Mouse (Mus musculus) neural tube, embryonic 11.5 days (tissue): Measurements from ENCODE around the gene Sorl1. TPM values are rescaled to one million over a fixed set of nuclear protein-coding genes. Genes with fewer than 3 reads are reported as not detected.

ENCODE experiments used
- ATAC-seq: fragments of 200-750 bp; cut with Nextera tagmentation; 2 replicates; pipeline ENCODE4 v1.8.0; 2017; ENCODE audit warnings: moderate number of reproducible peaks, mild to moderate bottlenecking, moderate TSS enrichment, moderate library complexity; ENCODE audit not compliant: insufficient read depth, low FRiP score, low TSS enrichment
- DNase-seq: peaks from one replicate; pipeline ENCODE4 v3.0.0-alpha.2; 2015; ENCODE audit warnings: low spot score
- H3K27ac ChIP-seq: fragments of 300-500 bp; sonication (generic); 2 replicates; pipeline ENCODE4 v1.5.1; 2014; ENCODE audit warnings: low read depth, mild to moderate bottlenecking, low read length
- H3K27me3 ChIP-seq: fragments of 300-500 bp; sonication (generic); 2 replicates; pipeline ENCODE4 v1.6.1; 2014; ENCODE audit warnings: mild to moderate bottlenecking, low read length, mixed read lengths; ENCODE audit not compliant: control insufficient read depth, insufficient read depth
- H3K36me3 ChIP-seq: fragments of 300-500 bp; sonication (generic); 2 replicates; pipeline ENCODE4 v1.6.1; 2014; ENCODE audit warnings: mild to moderate bottlenecking, low read length, moderate library complexity, mixed read lengths; ENCODE audit not compliant: control insufficient read depth, insufficient read depth
- H3K4me1 ChIP-seq: fragments of 300-500 bp; sonication (generic); 2 replicates; pipeline ENCODE4 v1.6.1; 2014; ENCODE audit warnings: low read length, mixed read lengths; ENCODE audit not compliant: control insufficient read depth, insufficient read depth
- H3K4me2 ChIP-seq: fragments of 300-500 bp; sonication (generic); 2 replicates; pipeline ENCODE4 v1.6.1; 2014; ENCODE audit warnings: low read depth, mild to moderate bottlenecking, moderate library complexity
- H3K4me3 ChIP-seq: fragments of 300-500 bp; sonication (generic); 2 replicates; pipeline ENCODE4 v1.5.1; 2014; ENCODE audit warnings: low read depth, low read length
- H3K9ac ChIP-seq: fragments of 300-500 bp; sonication (generic); 2 replicates; pipeline ENCODE4 v1.6.1; 2014; ENCODE audit warnings: mild to moderate bottlenecking, low read length
- H3K9me3 ChIP-seq: fragments of 300-500 bp; sonication (generic); 2 replicates; pipeline ENCODE4 v1.6.1; 2016; ENCODE audit warnings: low read length; ENCODE audit not compliant: control insufficient read depth
- WGBS: fragments of 180-500 bp; shearing (Covaris S2); extraction: QIAGEN DNeasy Blood & Tissue Kit; methylation state at CpG from one replicate; pipeline ENCODE4 v1.1.7; 2014; 5-methylcytosine and 5-hydroxymethylcytosine counted together
- polyA plus RNA-seq: library from polyadenylated mRNA; unstranded; fragments of >200 nt; fragmentation: Nextera tagmentation; extraction: Ambion mirVana; gene quantifications from 2 replicates; pipeline ENCODE4 v1.2.1, GENCODE M21; 2014

The Sorl1 gene
- polyA plus RNA-seq = 10.2 and 11.6 TPM in 2 replicates

GRCm38 (mm10) chr9:42123713-42124576 lies at the start of gene Sorl1:
TSS of gene Sorl1 (minus strand) at chr9:42124297.
- Histone ChIP-seq H3K27me3 (no peaks in the 10 kb centered on the region), H3K4me2 (peak within 1 kb of the TSS; percentile 85), H3K36me3 (no peaks in the 10 kb centered on the region), H3K4me1 (no peaks in the 10 kb centered on the region), H3K4me3 (peak within 1 kb of the TSS; percentile 69), H3K27ac (peak within 1 kb of the TSS; percentile 55; the same call in 1 of the 2 replicates), H3K9ac (peak within 1 kb of the TSS; percentile 71), H3K9me3 (no peaks in the 10 kb centered on the region)
- DNase-seq = peak; percentile 81
- WGBS = under 1% methylated on average over 82 of the region's 94 CpGs
- peak; percentile 67 for ATAC-seq

GRCm38 (mm10) chr9:42173781-42174180 lies 49.7 kb upstream of the Sorl1 start:
- H3K4me1 ChIP-seq = no peaks in the 10 kb centered on the region
- no peaks in the 10 kb centered on the region for H3K9me3 ChIP-seq
- H3K9ac ChIP-seq = no peak overlapping the region
- no peaks in the 10 kb centered on the region for H3K36me3 ChIP-seq
- no peaks in the 10 kb centered on the region for H3K27me3 ChIP-seq
- WGBS = 74% methylated on average over 3 of the region's 3 CpGs
- no peak overlapping the region for H3K4me2 ChIP-seq
- no peak overlapping the region for H3K27ac ChIP-seq
- DNase-seq (no peak), ATAC-seq (no peak)
- no peak overlapping the region for H3K4me3 ChIP-seq

- WGBS = 90% methylated on average over 8 of the region's 8 CpGs
- H3K4me2 ChIP-seq = no peak overlapping the region
- H3K9ac ChIP-seq = no peak overlapping the region
- ATAC-seq = no peak
- no peak overlapping the region for H3K4me3 ChIP-seq
- no peaks in the 10 kb centered on the region for H3K36me3 ChIP-seq
- H3K9me3 ChIP-seq = no peaks in the 10 kb centered on the region
- no peaks in the 10 kb centered on the region for H3K27me3 ChIP-seq
- DNase-seq = no peak
- no peak overlapping the region for H3K27ac ChIP-seq
- H3K4me1 ChIP-seq = no peaks in the 10 kb centered on the region
Measured at GRCm38 (mm10) chr9:42169491-42169890, 45.4 kb upstream of the Sorl1 start.

- H3K9ac ChIP-seq = no peak overlapping the region
- H3K4me3 ChIP-seq = no peak overlapping the region
- no peak for DNase-seq
- 93% methylated on average over 7 of the region's 7 CpGs for WGBS
- no peak overlapping the region for H3K27ac ChIP-seq
- H3K4me2 ChIP-seq = no peak overlapping the region
- H3K27me3 ChIP-seq = no peaks in the 10 kb centered on the region
- no peaks in the 10 kb centered on the region for H3K36me3 ChIP-seq
- ATAC-seq = no peak
- no peaks in the 10 kb centered on the region for H3K9me3 ChIP-seq
- no peaks in the 10 kb centered on the region for H3K4me1 ChIP-seq
Measured at GRCm38 (mm10) chr9:42169025-42169424, 44.9 kb upstream of the Sorl1 start.

- no peak overlapping the region for H3K4me3 ChIP-seq
- ATAC-seq = no peak
- no peaks in the 10 kb centered on the region for H3K36me3 ChIP-seq
- no peaks in the 10 kb centered on the region for H3K27me3 ChIP-seq
- WGBS = 78% methylated on average over 2 of the region's 2 CpGs
- H3K4me2 ChIP-seq = no peak overlapping the region
- no peaks in the 10 kb centered on the region for H3K9me3 ChIP-seq
- H3K27ac ChIP-seq = no peak overlapping the region
- no peak for DNase-seq
- H3K4me1 ChIP-seq = no peaks in the 10 kb centered on the region
- H3K9ac ChIP-seq = no peak overlapping the region
Measured at GRCm38 (mm10) chr9:42164930-42165329, 40.8 kb upstream of the Sorl1 start.

GRCm38 (mm10) chr9:42163011-42163410 lies 38.9 kb upstream of the Sorl1 start:
- no peak for ATAC-seq
- no peak overlapping the region for H3K4me3 ChIP-seq
- no peaks in the 10 kb centered on the region for H3K9me3 ChIP-seq
- H3K27ac ChIP-seq = no peak overlapping the region
- H3K9ac ChIP-seq = no peak overlapping the region
- 89% methylated on average over 4 of the region's 4 CpGs for WGBS
- H3K4me2 ChIP-seq = no peak overlapping the region
- H3K27me3 ChIP-seq = no peaks in the 10 kb centered on the region
- DNase-seq = no peak
- no peaks in the 10 kb centered on the region for H3K36me3 ChIP-seq
- no peaks in the 10 kb centered on the region for H3K4me1 ChIP-seq

- WGBS = 69% methylated on average over 5 of the region's 5 CpGs
- Histone ChIP-seq H3K9me3 (no peaks in the 10 kb centered on the region), H3K36me3 (no peaks in the 10 kb centered on the region), H3K4me1 (no peaks in the 10 kb centered on the region), H3K4me2 (no peak overlapping the region), H3K4me3 (no peak overlapping the region), H3K9ac (no peak overlapping the region), H3K27me3 (no peaks in the 10 kb centered on the region), H3K27ac (no peak overlapping the region)
- ATAC-seq (no peak), DNase-seq (no peak)
Measured at GRCm38 (mm10) chr9:42159376-42159775, 35.3 kb upstream of the Sorl1 start.

- no peak overlapping the region for H3K4me2 ChIP-seq
- ATAC-seq = no peak
- no peaks in the 10 kb centered on the region for H3K27me3 ChIP-seq
- no peak for DNase-seq
- H3K36me3 ChIP-seq = no peaks in the 10 kb centered on the region
- H3K27ac ChIP-seq = no peak overlapping the region
- H3K4me1 ChIP-seq = no peaks in the 10 kb centered on the region
- no peak overlapping the region for H3K9ac ChIP-seq
- H3K9me3 ChIP-seq = no peaks in the 10 kb centered on the region
- WGBS = 64% methylated on average over 5 of the region's 5 CpGs
- H3K4me3 ChIP-seq = no peak overlapping the region
Measured at GRCm38 (mm10) chr9:42158652-42159051, 34.6 kb upstream of the Sorl1 start.

- Histone ChIP-seq H3K4me3 (no peak overlapping the region), H3K9ac (no peak overlapping the region), H3K4me2 (no peak overlapping the region), H3K27ac (no peak overlapping the region), H3K4me1 (no peaks in the 10 kb centered on the region), H3K27me3 (no peaks in the 10 kb centered on the region), H3K9me3 (no peaks in the 10 kb centered on the region), H3K36me3 (no peaks in the 10 kb centered on the region)
- DNase-seq (no peak), ATAC-seq (no peak)
- 93% methylated on average over 5 of the region's 5 CpGs for WGBS
Measured at GRCm38 (mm10) chr9:42157981-42158380, 33.9 kb upstream of the Sorl1 start.
